Mouse (Mus musculus): ENCODE data around the gene Stk40.

GRCm38 (mm10) chr4:126058134-126058996 is 45.4 kb upstream of the Stk40 start, which contains the start of gene Oscp1:
- no peak for TF ChIP-seq FLI1 (IDR thresholded peaks at IDR 0.05; ENCODE audit: low read length)
- TF ChIP-seq GATA1 (IDR thresholded peaks at IDR 0.05; ENCODE audit: borderline replicate concordance, low read length) = no peak
